ENCODE assay signal across 26 mouse cellular contexts in genomic region chr7:41560681-41561080, GRCm38 (mm10). TPM values are rescaled to one million over a fixed set of nuclear protein-coding genes. Genes with fewer than 3 reads are reported as not detected.
DNase-seq lines count a peak whose midpoint lies in the region; ATAC-seq and TF ChIP-seq lines count a peak whose summit lies in the region.
"Had no signal": no experiment of that assay in that cellular context is flagged by ENCODE, and none has a peak within 500 bp of the region (broad histone marks: within the 10 kb centered on the region; RNA-seq: fewer than 3 reads in every experiment).

No protein-coding gene starts in this region.

- no peak for TF ChIP-seq CTCF in E14TG2a.4 (conservative IDR thresholded peaks at IDR 0.05; ENCODE audit: low read length)

- intact Hi-C loops in heart, postnatal 10 days (cut with DNase I) = no loop called here

- H3K27me3 ChIP-seq in E14TG2a.4 (ENCODE audit: insufficient read depth, low read length) = no peaks in the 10 kb centered on the region
- no peaks in the 10 kb centered on the region for H3K27me3 ChIP-seq in hindbrain, embryonic 16.5 days (replicated peaks; ENCODE audit: control insufficient read depth, insufficient read depth, low read length)
- H3K27me3 ChIP-seq: forebrain, embryonic 15.5 days; heart, embryonic 13.5 days; hindbrain, embryonic 12.5 days had no signal

- WGBS in hindbrain, embryonic 16.5 days = 75% methylated on average over 8 of the region's 8 CpGs

- peaks cover 37% of the 10 kb centered on the region for H3K4me1 ChIP-seq in E14TG2a.4 (replicated peaks; ENCODE audit: low read depth, low read length)
- H3K4me1 ChIP-seq in hindbrain, embryonic 16.5 days (ENCODE audit: control insufficient read depth, insufficient read depth, low read depth, low read length) = no peaks in the 10 kb centered on the region
- H3K4me1 ChIP-seq: embryonic facial prominence, embryonic 10.5 days; forebrain, embryonic 15.5 days; heart, embryonic 13.5 days; hindbrain, embryonic 12.5 days had no signal

- no peak overlapping the region for H3K4me2 ChIP-seq in hindbrain, embryonic 16.5 days (ENCODE audit: low read length)
- H3K4me2 ChIP-seq: forebrain, embryonic 15.5 days; heart, embryonic 13.5 days; hindbrain, embryonic 12.5 days had no signal

- no peaks in the 10 kb centered on the region for H3K9me3 ChIP-seq in E14TG2a.4 (ENCODE audit: low read length)
- H3K9me3 ChIP-seq in hindbrain, embryonic 16.5 days (ENCODE audit: control insufficient read depth, low read length) = peaks cover 5% of the 10 kb centered on the region

- peak; percentile 96 for DNase-seq in ES-CJ7 (ENCODE audit: low read depth, low spot score)
- peak; percentile 19 for DNase-seq in NIH3T3 (ENCODE audit: low read depth)
- peak; percentile 37 for DNase-seq in yolk sac, embryonic 10.5 days (ENCODE audit: low spot score)
- no peak for DNase-seq in heart, postnatal 10 days
- DNase-seq in lung, postnatal 25 days (ENCODE audit: low spot score) = no peak
- DNase-seq: adrenal gland, postnatal 25 days; B cell, adult 2 months; cerebellum, adult 18-20 months; cerebellum, adult 9-11 months; gastrocnemius, postnatal 36 days; heart, adult 11 months; heart, postnatal 4 days; kidney, adult 11 months had no signal

- peaks cover 28% of the 10 kb centered on the region for H3K36me3 ChIP-seq in E14TG2a.4 (ENCODE audit: insufficient read depth, low read length)
- H3K36me3 ChIP-seq in hindbrain, embryonic 16.5 days (ENCODE audit: control insufficient read depth, insufficient read depth, low read length) = no peaks in the 10 kb centered on the region
- H3K36me3 ChIP-seq: embryonic facial prominence, embryonic 10.5 days; forebrain, embryonic 15.5 days; heart, embryonic 13.5 days; hindbrain, embryonic 12.5 days had no signal

- no peak for ATAC-seq in hindbrain, embryonic 16.5 days
- ATAC-seq: CD4-positive, CD25-positive, alpha-beta regulatory T cell, adult 4 months; forebrain, embryonic 15.5 days; hindbrain, postnatal 0 days had no signal

- H3K27ac ChIP-seq in hindbrain, embryonic 16.5 days (ENCODE audit: low read depth, low read length) = no peak overlapping the region
- H3K27ac ChIP-seq: embryonic facial prominence, embryonic 10.5 days; forebrain, embryonic 15.5 days; heart, embryonic 13.5 days; hindbrain, embryonic 12.5 days; hindbrain, postnatal 0 days had no signal

- no peak overlapping the region for H3K9ac ChIP-seq in hindbrain, embryonic 16.5 days (ENCODE audit: low read depth, low read length)
- H3K9ac ChIP-seq: forebrain, embryonic 15.5 days; heart, embryonic 13.5 days; hindbrain, embryonic 12.5 days had no signal

- peak overlapping the region; percentile 87 for H3K4me3 ChIP-seq in E14TG2a.4 (replicated peaks; ENCODE audit: low read length)
- H3K4me3 ChIP-seq in hindbrain, embryonic 16.5 days (ENCODE audit: low read length) = no peak overlapping the region
- H3K4me3 ChIP-seq: embryonic facial prominence, embryonic 10.5 days; forebrain, embryonic 15.5 days; heart, embryonic 13.5 days; hindbrain, embryonic 12.5 days had no signal

RNA-seq across cellular contexts. Expression of gene Gm6871, which starts 12.8 kb away (rescaled TPM):
- total RNA-seq in heart, postnatal 10 days (2021) = not detected
- not detected in 2 replicates for polyA plus RNA-seq in hindbrain, embryonic 16.5 days (2015; fragmentation: Nextera tagmentation; extraction: Ambion mirVana)
- total RNA-seq: gastrocnemius, adult 8-10 months; gastrocnemius, postnatal 36 days; heart, postnatal 4 days; hindbrain, postnatal 0 days; MEL had no signal
- polyA plus RNA-seq: CD4-positive, CD25-positive, alpha-beta regulatory T cell, adult 4 months; embryonic facial prominence, embryonic 10.5 days; embryonic facial prominence, embryonic 14.5 days; forebrain, embryonic 15.5 days; heart, embryonic 13.5 days; heart, postnatal 0 days; hindbrain, embryonic 12.5 days; hindbrain, postnatal 0 days; intestine, embryonic 14.5 days had no signal

RNA-seq across cellular contexts. Expression of gene 2610021A01Rik, which starts 38.3 kb away (rescaled TPM):
- total RNA-seq in heart, postnatal 10 days (2021) = 10 to 100 TPM; 10.0 to 10.6 TPM
- polyA plus RNA-seq in hindbrain, embryonic 16.5 days (2015; fragmentation: Nextera tagmentation; extraction: Ambion mirVana) = 11.7 and 13.3 TPM in 2 replicates

Comparison
In these comparisons a context has a peak if more than half of its experiments do, and no peak if none do; other contexts are left out.
1. DNase-seq: peak in ES-CJ7 (single experiment), NIH3T3 (single experiment) and yolk sac, embryonic 10.5 days (single experiment); none in heart, postnatal 10 days (0 of 2) and lung, postnatal 25 days (single experiment).